Mouse (Mus musculus): ENCODE results near the gene Bcl2l15. TPM values are rescaled to one million over a fixed set of nuclear protein-coding genes. Genes with fewer than 3 reads are reported as not detected.
A peak's percentile ranks its signal among the peaks of the same experiment; 100 is the strongest.

Bcl2l15 gene
- polyA plus RNA-seq, 1 experiment, result not detected

DNA sequence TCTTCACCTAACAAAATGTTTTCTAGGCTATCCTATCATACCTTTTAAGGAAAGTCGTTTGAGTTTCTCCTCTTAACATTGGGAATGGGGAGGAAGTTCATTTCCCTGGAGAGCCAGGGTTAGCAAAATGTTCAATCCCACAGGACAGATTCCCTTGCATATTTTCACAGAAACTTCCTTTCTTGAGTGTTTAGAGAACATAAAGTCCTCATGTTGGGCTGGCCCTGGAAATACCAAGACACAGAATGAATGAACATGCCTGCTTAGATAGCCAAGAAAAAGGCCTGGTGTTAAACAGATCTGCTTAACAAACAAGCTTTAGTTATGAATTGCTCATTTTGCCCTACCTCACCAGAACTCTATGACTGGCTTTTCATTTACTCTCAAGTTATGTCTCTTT is 39.8 kb upstream of the Bcl2l15 start:
- TF ChIP-seq CTCF (IDR thresholded peaks at IDR 0.05; ENCODE audit: insufficient read depth, low read depth, low read length), result no peak
- no peak for TF ChIP-seq POLR2A (IDR thresholded peaks at IDR 0.05; ENCODE audit: insufficient read depth, low read depth, low read length)
- no peak overlapping the region for H3K27ac ChIP-seq (ENCODE audit: insufficient read depth, low read depth, low read length)
- no peak overlapping the region for H3K4me3 ChIP-seq (ENCODE audit: insufficient read depth, low read depth, low read length)
- 0 out of 2 replicates have a peak, but pooled peaks cover 2% of the 10 kb centered on the region for H3K4me1 ChIP-seq (ENCODE audit: control insufficient read depth, insufficient read depth, low read length)
- WGBS, result 81% methylated on average over 1 of the region's 1 CpGs

DNA sequence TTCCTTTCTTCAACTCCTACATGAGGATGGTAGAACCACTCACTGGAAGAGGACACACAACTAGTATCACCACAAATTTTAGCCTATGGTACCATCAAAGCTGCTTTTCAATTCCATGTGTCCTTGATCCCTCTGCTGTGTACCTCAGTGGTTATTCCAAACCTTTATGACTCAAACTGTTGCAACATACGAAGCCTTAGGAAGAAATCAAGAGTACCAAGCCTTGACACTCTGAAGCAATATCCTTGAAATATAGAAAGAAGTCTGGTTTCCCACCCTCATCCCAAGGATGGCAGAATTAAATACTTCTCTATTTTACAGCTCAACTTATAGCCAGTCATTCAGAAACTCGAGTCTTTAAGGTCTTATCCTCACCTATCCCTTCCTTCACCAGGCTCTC is 36.0 kb upstream of the Bcl2l15 start:
- no peak overlapping the region for H3K4me3 ChIP-seq (ENCODE audit: insufficient read depth, low read depth, low read length)
- TF ChIP-seq POLR2A (IDR thresholded peaks at IDR 0.05; ENCODE audit: insufficient read depth, low read depth, low read length), result no peak
- no peak for TF ChIP-seq CTCF (IDR thresholded peaks at IDR 0.05; ENCODE audit: insufficient read depth, low read depth, low read length)
- 64% methylated on average over 2 of the region's 2 CpGs for WGBS
- no peak overlapping the region for H3K27ac ChIP-seq (ENCODE audit: insufficient read depth, low read depth, low read length)
- no peaks in the 10 kb centered on the region for H3K4me1 ChIP-seq (ENCODE audit: control insufficient read depth, insufficient read depth, low read length)

DNA sequence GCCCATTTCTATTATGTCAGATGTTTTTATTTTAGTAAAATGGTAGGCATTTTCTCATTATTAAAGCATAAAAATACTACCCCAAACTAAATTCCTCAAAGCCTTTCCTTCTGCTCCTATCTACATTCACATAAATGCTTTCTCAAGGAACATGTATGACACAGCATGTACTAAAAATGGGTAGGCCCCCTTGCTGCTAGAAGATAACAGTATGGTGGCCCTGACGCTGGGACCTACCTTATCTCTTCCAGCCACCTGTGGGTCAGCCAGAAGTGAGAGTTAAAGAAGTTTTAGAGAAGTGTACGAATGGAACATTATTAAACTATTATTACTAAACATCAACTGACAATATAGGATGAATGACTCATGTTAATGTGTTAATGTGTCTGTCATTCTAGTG is 32.9 kb upstream of the Bcl2l15 start:
- TF ChIP-seq CTCF (IDR thresholded peaks at IDR 0.05; ENCODE audit: insufficient read depth, low read depth, low read length) (no peak), POLR2A (IDR thresholded peaks at IDR 0.05; ENCODE audit: insufficient read depth, low read depth, low read length) (no peak)
- Histone ChIP-seq H3K4me1 (ENCODE audit: control insufficient read depth, insufficient read depth, low read length) (no peaks in the 10 kb centered on the region), H3K4me3 (ENCODE audit: insufficient read depth, low read depth, low read length) (no peak overlapping the region), H3K27ac (ENCODE audit: insufficient read depth, low read depth, low read length) (no peak overlapping the region)
- 89% methylated on average over 2 of the region's 2 CpGs for WGBS

DNA sequence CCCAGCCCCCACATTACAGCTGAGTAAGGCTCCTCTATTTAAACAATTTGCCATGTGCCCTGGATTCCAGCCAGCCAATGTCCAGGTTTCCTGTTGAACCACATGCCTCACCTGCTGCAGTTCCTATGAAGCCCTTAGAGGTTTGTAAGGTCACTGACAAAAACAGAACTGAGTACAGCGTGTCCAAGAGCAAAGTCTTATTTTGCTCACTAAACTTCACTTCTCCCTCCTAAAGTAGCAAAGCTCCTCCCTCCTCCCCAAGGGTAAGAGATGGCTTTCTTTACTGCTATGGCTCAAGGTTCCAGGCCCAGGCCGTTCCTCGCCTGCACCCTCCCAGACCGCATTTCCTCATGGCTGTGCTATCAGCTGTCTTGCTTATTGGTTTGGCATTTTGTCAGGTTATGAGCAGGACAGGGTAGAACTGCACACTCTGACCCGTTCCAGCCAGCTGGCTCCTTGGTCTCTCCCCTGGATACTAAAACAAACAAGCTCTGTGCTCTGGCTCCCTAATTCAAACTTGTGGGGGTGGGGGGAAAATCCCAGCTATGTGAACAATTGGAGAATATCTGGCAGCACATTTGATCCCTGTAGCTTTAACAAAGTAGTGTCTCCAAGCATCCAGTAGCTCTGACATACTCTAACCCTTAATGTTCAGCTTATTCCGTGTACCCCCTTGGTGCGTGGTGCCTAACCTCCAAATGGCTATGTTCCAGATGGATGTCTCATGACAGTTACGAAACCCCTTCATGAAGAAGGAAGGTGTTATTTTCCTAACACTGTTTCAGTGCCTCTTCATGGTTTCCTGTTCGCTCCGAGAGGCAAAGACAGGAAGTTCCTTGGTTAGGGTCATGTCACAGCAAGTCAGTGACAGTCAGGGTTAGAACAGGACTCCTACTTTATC is 30.5 kb upstream of the Bcl2l15 start:
- no peak for TF ChIP-seq POLR2A (IDR thresholded peaks at IDR 0.05; ENCODE audit: insufficient read depth, low read depth, low read length)
- TF ChIP-seq CTCF (IDR thresholded peaks at IDR 0.05; ENCODE audit: insufficient read depth, low read depth, low read length), result no peak
- H3K4me1 ChIP-seq (ENCODE audit: control insufficient read depth, insufficient read depth, low read length), result no peaks in the 10 kb centered on the region
- WGBS, result 58% methylated on average over 10 of the region's 10 CpGs
- H3K27ac ChIP-seq (ENCODE audit: insufficient read depth, low read depth, low read length), result peak overlapping the region; percentile 93
- H3K4me3 ChIP-seq (ENCODE audit: insufficient read depth, low read depth, low read length), result no peak overlapping the region

DNA sequence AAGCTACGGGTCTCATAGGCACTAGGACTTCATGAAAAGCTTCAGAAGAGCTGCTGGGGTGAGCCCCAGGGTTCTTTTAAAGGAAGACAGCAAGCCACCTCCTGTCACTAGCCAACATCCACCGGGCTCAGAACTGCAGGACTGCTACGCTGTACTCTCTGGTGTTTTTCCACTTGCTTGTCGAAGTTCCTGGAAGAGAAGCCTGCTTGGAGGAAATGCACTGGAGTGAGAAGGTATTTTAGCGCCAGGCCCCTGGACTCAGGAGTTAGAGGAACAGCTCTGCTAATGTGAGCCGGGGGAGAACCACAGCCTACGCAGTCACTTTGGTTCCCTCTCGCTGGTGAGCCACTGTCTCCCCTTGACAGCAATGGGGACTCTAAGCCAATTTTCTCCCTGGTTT is 29.5 kb upstream of the Bcl2l15 start:
- Histone ChIP-seq H3K4me1 (ENCODE audit: control insufficient read depth, insufficient read depth, low read length) (no peaks in the 10 kb centered on the region; the same call in 1 of the 2 replicates), H3K27ac (ENCODE audit: insufficient read depth, low read depth, low read length) (no peak overlapping the region; the same call in 1 of the 2 replicates), H3K4me3 (ENCODE audit: insufficient read depth, low read depth, low read length) (no peak overlapping the region)
- WGBS, result 80% methylated on average over 8 of the region's 8 CpGs
- TF ChIP-seq POLR2A (IDR thresholded peaks at IDR 0.05; ENCODE audit: insufficient read depth, low read depth, low read length), result no peak
- no peak for TF ChIP-seq CTCF (IDR thresholded peaks at IDR 0.05; ENCODE audit: insufficient read depth, low read depth, low read length)

DNA sequence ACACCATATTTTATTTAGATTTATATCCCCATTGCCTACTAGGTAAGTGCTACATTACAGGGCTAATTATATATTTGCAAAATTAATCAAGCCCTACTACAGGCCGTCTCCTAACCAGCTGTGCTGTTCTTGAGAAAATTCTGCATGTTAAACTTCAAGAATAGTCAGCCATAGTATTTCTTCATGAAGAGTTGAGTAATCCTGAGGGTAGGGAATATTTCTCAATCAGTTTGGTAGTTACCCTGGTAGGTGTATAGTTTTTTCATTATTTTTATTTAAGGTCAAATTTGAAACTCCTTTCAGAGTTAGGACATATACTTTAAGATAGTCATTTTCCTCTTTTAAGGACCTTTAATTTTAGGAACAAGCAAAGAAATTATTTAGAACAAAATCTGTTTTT is 26.7 kb upstream of the Bcl2l15 start:
- Histone ChIP-seq H3K4me3 (ENCODE audit: insufficient read depth, low read depth, low read length) (no peak overlapping the region), H3K27ac (ENCODE audit: insufficient read depth, low read depth, low read length) (no peak overlapping the region), H3K4me1 (ENCODE audit: control insufficient read depth, insufficient read depth, low read length) (no peaks in the 10 kb centered on the region; the same call in 1 of the 2 replicates)
- 57% methylated on average over 1 of the region's 1 CpGs for WGBS
- TF ChIP-seq CTCF (IDR thresholded peaks at IDR 0.05; ENCODE audit: insufficient read depth, low read depth, low read length) (no peak), POLR2A (IDR thresholded peaks at IDR 0.05; ENCODE audit: insufficient read depth, low read depth, low read length) (no peak)

DNA sequence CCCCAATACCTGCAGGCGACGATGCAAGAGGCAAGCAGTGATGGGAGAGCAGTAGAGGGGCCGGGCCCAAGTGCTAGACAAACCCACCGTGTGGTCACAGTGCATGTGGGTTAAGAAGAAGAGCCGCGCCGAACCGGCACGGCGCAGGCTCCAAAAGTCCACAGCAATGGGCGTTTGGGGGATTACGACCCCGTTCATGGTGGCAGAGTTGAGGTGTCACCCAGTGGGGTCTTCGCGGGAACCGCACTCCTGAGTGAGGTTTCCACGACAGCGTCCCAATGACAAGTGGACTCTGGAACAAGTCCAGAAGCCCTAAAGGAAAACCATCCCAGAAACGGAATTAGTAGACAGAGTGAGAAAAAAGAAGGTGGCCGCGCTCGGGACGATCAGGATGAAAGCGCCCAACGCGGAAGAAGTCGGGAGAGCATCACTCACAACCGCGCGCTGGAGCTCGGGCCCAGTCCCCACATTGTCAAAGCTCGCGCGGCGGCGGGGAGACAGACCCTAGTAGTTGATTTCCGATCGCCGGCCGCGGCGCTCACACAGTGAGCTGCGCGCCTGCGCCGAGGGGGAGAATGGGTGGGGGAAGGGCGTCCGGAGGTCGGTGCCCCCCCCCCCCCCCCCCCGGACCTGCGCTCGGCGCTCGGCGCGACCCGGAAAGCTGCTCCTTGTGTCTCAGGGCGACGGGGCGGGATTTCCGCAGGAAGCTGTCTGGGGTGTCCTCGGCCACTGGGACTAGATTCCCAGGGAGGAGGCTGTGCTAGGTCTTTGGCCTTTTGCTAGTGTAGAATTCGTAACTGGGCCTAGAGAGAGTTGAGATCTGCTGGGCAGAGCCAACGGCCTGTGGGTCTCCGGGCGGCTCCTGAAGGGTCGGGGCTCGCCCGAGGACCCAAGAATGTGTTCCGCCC is 23.3 kb upstream of the Bcl2l15 start, which contains the start of the genes Dclre1b, Ap4b1 and Gm43064:
Dclre1b (minus strand) TSS at position 554 of the 908 bp plus-strand sequence.
Ap4b1 (plus strand) TSS at position 630 of the 908 bp plus-strand sequence.
Gm43064 (plus strand) TSS at position 683 of the 908 bp plus-strand sequence.
- Histone ChIP-seq H3K27ac (ENCODE audit: insufficient read depth, low read depth, low read length) (peak within 1 kb of the TSS; percentile 57), H3K4me1 (ENCODE audit: control insufficient read depth, insufficient read depth, low read length) (no peaks in the 10 kb centered on the region; the same call in 1 of the 2 replicates), H3K4me3 (ENCODE audit: insufficient read depth, low read depth, low read length) (peak within 1 kb of the TSS; percentile 85)
- peak; percentile 40; the same call in 1 of the 2 replicates for TF ChIP-seq POLR2A (IDR thresholded peaks at IDR 0.05; ENCODE audit: insufficient read depth, low read depth, low read length)
- TF ChIP-seq CTCF (IDR thresholded peaks at IDR 0.05; ENCODE audit: insufficient read depth, low read depth, low read length), result no peak
- WGBS, result 1% methylated on average over 66 of the region's 70 CpGs

DNA sequence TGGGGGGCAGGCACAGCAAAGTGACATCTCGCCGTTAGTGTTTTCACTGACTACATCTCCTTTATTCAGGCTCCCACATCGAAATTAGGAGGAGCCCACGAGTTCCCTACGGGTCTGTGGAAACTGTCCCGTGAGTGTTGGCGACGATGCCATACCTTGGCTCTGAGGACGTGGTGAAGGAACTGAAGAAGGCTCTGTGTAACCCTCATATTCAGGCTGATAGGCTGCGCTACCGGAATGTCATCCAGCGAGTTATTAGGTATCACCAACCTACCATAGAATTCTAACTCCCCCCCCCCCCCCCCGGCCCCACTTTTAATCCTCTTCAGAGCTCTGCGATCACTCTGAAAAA is 22.6 kb upstream of the Bcl2l15 start:
- no peak for TF ChIP-seq CTCF (IDR thresholded peaks at IDR 0.05; ENCODE audit: insufficient read depth, low read depth, low read length)
- no peak for TF ChIP-seq POLR2A (IDR thresholded peaks at IDR 0.05; ENCODE audit: insufficient read depth, low read depth, low read length)
- 2% methylated on average over 14 of the region's 14 CpGs for WGBS
- peak overlapping the region; percentile 85 for H3K4me3 ChIP-seq (ENCODE audit: insufficient read depth, low read depth, low read length)
- H3K4me1 ChIP-seq (ENCODE audit: control insufficient read depth, insufficient read depth, low read length), result no peaks in the 10 kb centered on the region; the same call in 1 of the 2 replicates
- peak overlapping the region; percentile 57 for H3K27ac ChIP-seq (ENCODE audit: insufficient read depth, low read depth, low read length)

All from olfactory bulb, adult 2 months (tissue).